Mouse (Mus musculus) C2C12 (cell line): ENCODE measurements around the gene Nmnat3. TPM values are rescaled to one million over a fixed set of nuclear protein-coding genes. Genes with fewer than 3 reads are reported as not detected.

Experiments used
- H3K27me3 ChIP-seq: one replicate; pipeline ENCODE4 v1.6.1; 2011; ENCODE audit not compliant: control insufficient read depth, insufficient read depth, insufficient read length
- H3K36me3 ChIP-seq: one replicate; pipeline ENCODE4 v1.6.1; 2011; ENCODE audit not compliant: control insufficient read depth, insufficient read depth
- H3K4me3 ChIP-seq: one replicate; pipeline ENCODE4 v1.5.1; 2011; ENCODE audit warnings: mild to moderate bottlenecking, control low read depth; ENCODE audit not compliant: poor library complexity, insufficient read depth, severe bottlenecking
- H3K79me2 ChIP-seq: one replicate; pipeline ENCODE4 v1.6.1; 2011; ENCODE audit not compliant: control insufficient read depth, insufficient read depth
- H3K79me3 ChIP-seq: one replicate; pipeline ENCODE4 v1.6.1; 2011; ENCODE audit warnings: low read depth, control low read depth
- H3ac ChIP-seq: one replicate; pipeline ENCODE3; 2011; ENCODE audit warnings: low read depth; ENCODE audit not compliant: control insufficient read depth, insufficient read length
- CEBPB ChIP-seq: IDR thresholded peaks from one replicate; pipeline ENCODE4 v1.6.1; 2011; ENCODE audit warnings: low read depth, mild to moderate bottlenecking, control low read depth, moderate library complexity
- CTCF ChIP-seq: IDR thresholded peaks from one replicate; pipeline ENCODE4 v1.5.1; 2011; ENCODE audit not compliant: control insufficient read depth, insufficient read depth, insufficient read length
- FOSL1 ChIP-seq: IDR thresholded peaks from one replicate; pipeline ENCODE4 v1.8.0; 2011; ENCODE audit warnings: mild to moderate bottlenecking, low read length; ENCODE audit not compliant: poor library complexity, insufficient read depth, severe bottlenecking
- MAX ChIP-seq: IDR thresholded peaks from one replicate; pipeline ENCODE4 v1.6.1; 2011; ENCODE audit warnings: mild to moderate bottlenecking, control low read depth
- MYOD1 ChIP-seq: IDR thresholded peaks from one replicate; pipeline ENCODE4 v1.6.1; 2011; ENCODE audit warnings: low read depth; ENCODE audit not compliant: control insufficient read depth, insufficient read length
- MYOG ChIP-seq: IDR thresholded peaks from one replicate; pipeline ENCODE4 v1.6.1; 2011; ENCODE audit not compliant: control insufficient read depth, insufficient read length; ENCODE audit errors: extremely low read depth
- USF1 ChIP-seq: IDR thresholded peaks from one replicate; pipeline ENCODE4 v1.6.1; 2011; ENCODE audit warnings: low read depth, mild to moderate bottlenecking, control low read depth, moderate library complexity
- polyA plus RNA-seq: library from polyadenylated mRNA; unstranded; fragments of >200 nt; fragmentation: generic; extraction: Trizol; gene quantifications from one replicate; pipeline ENCODE4 v1.2.1, GENCODE M21; 2012; ENCODE audit warnings: missing spikeins

Gene Nmnat3
- polyA plus RNA-seq, 1 experiment, result 0.34 TPM

GRCm38 (mm10) chr9:98261461-98262011 is 25.7 kb upstream of the Nmnat3 start:
- no peaks in the 10 kb centered on the region for H3K27me3 ChIP-seq
- no peaks in the 10 kb centered on the region for H3K79me3 ChIP-seq
- TF ChIP-seq MYOG (no peak), MAX (no peak), CTCF (no peak), FOSL1 (no peak), MYOD1 (no peak), CEBPB (no peak), USF1 (no peak)
- H3ac ChIP-seq, result no peak overlapping the region
- no peak overlapping the region for H3K4me3 ChIP-seq
- no peaks in the 10 kb centered on the region for H3K36me3 ChIP-seq
- H3K79me2 ChIP-seq, result no peaks in the 10 kb centered on the region

DNA sequence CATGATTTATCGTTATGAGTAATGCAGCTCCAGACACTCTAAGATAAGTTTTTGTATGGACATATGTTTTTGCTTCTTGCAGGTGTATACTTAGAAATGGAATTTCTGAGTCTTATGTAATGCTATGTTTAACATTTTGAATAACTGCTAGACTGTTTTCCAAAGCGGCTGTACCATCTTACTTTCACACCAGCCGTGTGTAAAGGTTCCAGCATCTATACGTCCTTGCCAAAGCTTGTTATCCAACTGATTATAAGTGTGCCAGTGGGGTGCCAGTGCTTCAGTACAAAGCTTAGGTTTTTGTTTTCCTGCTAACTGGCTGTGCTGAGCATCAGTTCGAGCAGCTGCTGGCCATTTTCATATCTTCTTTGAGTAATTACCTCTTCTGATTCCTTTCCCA is 22.3 kb upstream of the Nmnat3 start:
- TF ChIP-seq MYOG (no peak), USF1 (no peak), MYOD1 (no peak), MAX (no peak), CEBPB (no peak), FOSL1 (no peak), CTCF (no peak)
- no peaks in the 10 kb centered on the region for H3K79me3 ChIP-seq
- no peak overlapping the region for H3ac ChIP-seq

DNA sequence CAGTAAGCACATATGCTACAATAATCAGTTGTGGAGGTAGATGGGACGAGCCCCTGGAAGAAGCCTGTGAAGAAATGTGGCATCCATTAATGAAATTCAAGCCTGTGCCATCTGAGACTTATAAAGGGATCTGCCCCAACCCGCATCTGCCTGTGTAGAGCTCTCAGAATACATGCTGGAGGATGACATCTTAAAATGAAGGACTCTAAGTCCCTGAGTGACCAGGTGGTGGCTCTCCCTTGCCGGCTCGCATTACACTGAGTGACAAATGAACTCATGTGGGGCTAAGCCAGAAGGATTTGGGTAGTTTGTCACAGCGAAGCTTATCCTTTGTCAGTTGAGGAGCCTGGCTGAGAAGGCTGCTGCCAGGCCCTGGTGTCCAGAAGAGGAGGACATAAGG is 14.5 kb upstream of the Nmnat3 start:
- H3ac ChIP-seq, result no peak overlapping the region
- H3K27me3 ChIP-seq, result peaks cover 3% of the 10 kb centered on the region
- no peaks in the 10 kb centered on the region for H3K79me2 ChIP-seq
- H3K36me3 ChIP-seq, result no peaks in the 10 kb centered on the region
- no peak overlapping the region for H3K4me3 ChIP-seq
- TF ChIP-seq MYOG (no peak), CTCF (no peak), USF1 (no peak), CEBPB (no peak), MAX (no peak), MYOD1 (no peak), FOSL1 (no peak)
- H3K79me3 ChIP-seq, result no peaks in the 10 kb centered on the region

More for the DNA sequence above, 22.3 kb upstream of the Nmnat3 start:
- no peak overlapping the region for H3K4me3 ChIP-seq
- H3K27me3 ChIP-seq, result no peaks in the 10 kb centered on the region
- H3K79me2 ChIP-seq, result no peaks in the 10 kb centered on the region
- no peaks in the 10 kb centered on the region for H3K36me3 ChIP-seq

DNA sequence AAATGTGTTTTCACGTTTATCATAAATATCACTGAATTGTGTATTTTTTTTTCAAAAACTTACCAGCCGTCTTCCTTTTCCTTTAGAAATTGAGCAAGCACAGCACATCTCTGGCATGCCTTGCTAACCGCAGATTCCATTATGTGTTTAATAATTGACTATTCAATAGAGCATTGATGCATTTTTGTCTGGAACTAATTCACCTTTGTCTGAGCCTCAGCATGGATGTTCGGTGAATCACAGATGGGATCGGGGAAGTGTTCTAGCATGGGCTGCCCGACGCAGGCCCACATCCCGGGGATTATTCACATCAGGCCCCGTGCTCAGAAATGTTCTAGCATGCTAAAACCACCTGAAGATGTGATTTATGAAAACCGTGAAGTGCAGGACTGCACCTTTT is 12.2 kb upstream of the Nmnat3 start:
- Histone ChIP-seq H3K4me3 (no peak overlapping the region), H3K79me3 (no peaks in the 10 kb centered on the region), H3K36me3 (no peaks in the 10 kb centered on the region), H3K27me3 (peaks cover 3% of the 10 kb centered on the region), H3ac (no peak overlapping the region), H3K79me2 (no peaks in the 10 kb centered on the region)
- no peak for TF ChIP-seq USF1
- no peak for TF ChIP-seq CEBPB
- TF ChIP-seq FOSL1, result no peak
- no peak for TF ChIP-seq MAX

- Histone ChIP-seq H3K27me3 (peaks cover 3% of the 10 kb centered on the region), H3K36me3 (no peaks in the 10 kb centered on the region), H3ac (no peak overlapping the region), H3K4me3 (no peak overlapping the region), H3K79me3 (no peaks in the 10 kb centered on the region), H3K79me2 (no peaks in the 10 kb centered on the region)
- TF ChIP-seq CTCF, result no peak
- TF ChIP-seq CEBPB, result no peak
- TF ChIP-seq USF1, result no peak
- TF ChIP-seq FOSL1, result no peak
- no peak for TF ChIP-seq MYOG
- no peak for TF ChIP-seq MYOD1
- TF ChIP-seq MAX, result no peak
Measured at GRCm38 (mm10) chr9:98280162-98280561, 7.1 kb upstream of the Nmnat3 start.

- Histone ChIP-seq H3K36me3 (no peaks in the 10 kb centered on the region), H3K4me3 (no peak overlapping the region), H3ac (no peak overlapping the region), H3K79me2 (no peaks in the 10 kb centered on the region), H3K27me3 (no peaks in the 10 kb centered on the region), H3K79me3 (no peaks in the 10 kb centered on the region)
- TF ChIP-seq FOSL1 (no peak), CEBPB (no peak), USF1 (no peak), CTCF (no peak)
Measured at GRCm38 (mm10) chr9:98285606-98286301, 1.5 kb upstream of the Nmnat3 start.
